Mouse (Mus musculus): Measurements from ENCODE around the gene Otogl.

DNA sequence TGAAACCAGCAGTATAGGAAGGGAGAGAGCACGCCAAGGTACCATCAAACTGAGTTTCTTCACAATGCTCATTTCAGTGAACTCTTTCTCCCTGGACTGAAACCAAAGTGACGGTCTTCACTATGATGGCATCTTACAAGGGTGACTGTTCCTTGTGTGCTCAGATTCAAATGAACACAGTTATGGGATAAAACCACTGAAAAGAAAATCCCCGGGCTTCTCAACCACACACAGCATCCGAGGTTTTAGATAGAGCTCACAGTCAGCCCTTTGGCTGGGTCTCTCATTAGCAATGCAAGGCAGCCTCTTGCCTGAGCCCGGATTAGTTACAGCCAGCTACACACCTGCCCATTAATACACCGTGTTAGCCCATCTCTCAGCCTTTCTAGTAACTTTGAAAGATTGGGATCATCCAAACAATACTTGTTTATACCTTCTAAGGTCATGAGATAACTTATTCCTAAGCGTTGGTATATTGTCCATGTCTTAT is at the start of gene Otogl:
- no peak for TF ChIP-seq POLR2A (IDR thresholded peaks at IDR 0.05; ENCODE audit: extremely low read depth, insufficient read depth, low read length)
- no peak for TF ChIP-seq CTCF (IDR thresholded peaks at IDR 0.05; ENCODE audit: low read depth, low read length)
